ENCODE assay signal across 7 mouse cellular contexts in genomic region chr16:32644801-32645170, GRCm38 (mm10). TPM values are rescaled to one million over a fixed set of nuclear protein-coding genes. Genes with fewer than 3 reads are reported as not detected.
DNase-seq lines count a peak whose midpoint lies in the region; ATAC-seq lines count a peak whose summit lies in the region.

No protein-coding gene starts in this region.

- no peak; the same call in 1 of the 2 replicates for ATAC-seq in embryonic facial prominence, embryonic 12.5 days (ENCODE audit: insufficient number of reproducible peaks, insufficient read depth, low FRiP score, low TSS enrichment)
- no peak for ATAC-seq in intestine, embryonic 14.5 days (replicated peaks; ENCODE audit: low FRiP score, low TSS enrichment, low read depth)
- peak; percentile 9 for ATAC-seq in neural tube, embryonic 13.5 days (ENCODE audit: low read depth)

- H3K4me2 ChIP-seq in embryonic facial prominence, embryonic 12.5 days (replicated peaks) = peak overlapping the region; percentile 84
- H3K4me2 ChIP-seq in intestine, embryonic 14.5 days (ENCODE audit: low read length) = peak overlapping the region; percentile 81
- H3K4me2 ChIP-seq in neural tube, embryonic 13.5 days = peak overlapping the region; percentile 92

- peak; percentile 41 for DNase-seq in retina, embryonic 14.5 days (ENCODE audit: low spot score)
- no peak for DNase-seq in retina, postnatal 1 day
- no peak for DNase-seq in intestine, embryonic 14.5 days (ENCODE audit: low spot score)
- DNase-seq in frontal cortex, postnatal 36 days (ENCODE audit: low spot score in 2 of 2) = no peak
- DNase-seq in gastrocnemius, postnatal 25 days = no peak

- WGBS in embryonic facial prominence, embryonic 12.5 days = 14% methylated on average over 12 of the region's 12 CpGs
- 9% methylated on average over 12 of the region's 12 CpGs for WGBS in intestine, embryonic 14.5 days
- WGBS in neural tube, embryonic 13.5 days = 14% methylated on average over 12 of the region's 12 CpGs

- no peaks in the 10 kb centered on the region for H3K36me3 ChIP-seq in embryonic facial prominence, embryonic 12.5 days
- H3K36me3 ChIP-seq in intestine, embryonic 14.5 days (ENCODE audit: control insufficient read depth, insufficient read depth, low read length) = no peaks in the 10 kb centered on the region
- no peaks in the 10 kb centered on the region for H3K36me3 ChIP-seq in neural tube, embryonic 13.5 days

- H3K9me3 ChIP-seq in embryonic facial prominence, embryonic 12.5 days = no peaks in the 10 kb centered on the region
- no peaks in the 10 kb centered on the region for H3K9me3 ChIP-seq in intestine, embryonic 14.5 days (ENCODE audit: control insufficient read depth, low read length)
- H3K9me3 ChIP-seq in neural tube, embryonic 13.5 days = no peaks in the 10 kb centered on the region

- no peaks in the 10 kb centered on the region for H3K27me3 ChIP-seq in embryonic facial prominence, embryonic 12.5 days
- no peaks in the 10 kb centered on the region for H3K27me3 ChIP-seq in intestine, embryonic 14.5 days (replicated peaks; ENCODE audit: control insufficient read depth, insufficient read depth, low read length)
- no peaks in the 10 kb centered on the region for H3K27me3 ChIP-seq in neural tube, embryonic 13.5 days

- peak overlapping the region; percentile 84 for H3K4me3 ChIP-seq in embryonic facial prominence, embryonic 12.5 days
- peak overlapping the region; percentile 79 for H3K4me3 ChIP-seq in intestine, embryonic 14.5 days (ENCODE audit: low read depth, low read length)
- peak overlapping the region; percentile 95 for H3K4me3 ChIP-seq in neural tube, embryonic 13.5 days

- H3K9ac ChIP-seq in embryonic facial prominence, embryonic 12.5 days = peak overlapping the region; percentile 89
- H3K9ac ChIP-seq in intestine, embryonic 14.5 days (ENCODE audit: low read length) = peak overlapping the region; percentile 83
- peak overlapping the region; percentile 96 for H3K9ac ChIP-seq in neural tube, embryonic 13.5 days

- peaks cover 20% of the 10 kb centered on the region for H3K4me1 ChIP-seq in embryonic facial prominence, embryonic 12.5 days
- peaks cover 24% of the 10 kb centered on the region for H3K4me1 ChIP-seq in intestine, embryonic 14.5 days (replicated peaks; ENCODE audit: control insufficient read depth, insufficient read depth, low read length)
- H3K4me1 ChIP-seq in neural tube, embryonic 13.5 days (replicated peaks) = peaks cover 38% of the 10 kb centered on the region

- peak overlapping the region; percentile 79 for H3K27ac ChIP-seq in embryonic facial prominence, embryonic 12.5 days
- peak overlapping the region; percentile 77 for H3K27ac ChIP-seq in intestine, embryonic 14.5 days (ENCODE audit: low read depth)
- peak overlapping the region; percentile 90 for H3K27ac ChIP-seq in neural tube, embryonic 13.5 days (replicated peaks)

RNA-seq across cellular contexts. Expression of gene Tnk2, which starts 1.1 kb away (rescaled TPM):
- 13.4 and 13.8 TPM in 2 replicates for polyA plus RNA-seq in embryonic facial prominence, embryonic 12.5 days (2016; fragmentation: Nextera tagmentation; extraction: Ambion mirVana)
- 11.1 and 13.0 TPM in 2 replicates for polyA plus RNA-seq in intestine, embryonic 14.5 days (2014; fragmentation: Nextera tagmentation; extraction: Ambion mirVana)
- 20.0 and 21.4 TPM in 2 replicates for polyA plus RNA-seq in neural tube, embryonic 13.5 days (2015; fragmentation: Nextera tagmentation; extraction: Ambion mirVana)
- total RNA-seq in gastrocnemius, postnatal 25 days (2021) = 10 to 100 TPM; 35.7 to 41.4 TPM

RNA-seq across cellular contexts. Expression of gene Tfrc, which starts 36.1 kb away (rescaled TPM):
- 32.7 and 36.6 TPM in 2 replicates for polyA plus RNA-seq in embryonic facial prominence, embryonic 12.5 days (2016; fragmentation: Nextera tagmentation; extraction: Ambion mirVana)
- polyA plus RNA-seq in intestine, embryonic 14.5 days (2014; fragmentation: Nextera tagmentation; extraction: Ambion mirVana) = 140 and 162 TPM in 2 replicates
- 36.0 and 37.9 TPM in 2 replicates for polyA plus RNA-seq in neural tube, embryonic 13.5 days (2015; fragmentation: Nextera tagmentation; extraction: Ambion mirVana)
- total RNA-seq in gastrocnemius, postnatal 25 days (2021) = 100 to 1,000 TPM; 192 to 211 TPM
